Mouse (Mus musculus): ENCODE results near the gene Papolb. TPM values are rescaled to one million over a fixed set of nuclear protein-coding genes. Genes with fewer than 3 reads are reported as not detected.

Papolb gene
- polyA plus RNA-seq, 1 experiment: not detected

GRCm38 (mm10) chr5:142545014-142545795, 15.3 kb upstream of the Papolb start:
- TF ChIP-seq CTCF (IDR thresholded peaks at IDR 0.05; ENCODE audit: extremely low read depth, insufficient read length, insufficient replicate concordance, low read depth, low read length) (no peak), POLR2A (IDR thresholded peaks at IDR 0.05; ENCODE audit: low read depth, low read length) (no peak)
- Histone ChIP-seq H3K27me3 (ENCODE audit: control insufficient read depth, insufficient read depth, low read length) (peaks cover 6% of the 10 kb centered on the region), H3K27ac (ENCODE audit: insufficient read depth, low read depth, low read length) (no peak overlapping the region), H3K4me1 (ENCODE audit: control insufficient read depth, insufficient read depth, insufficient read length, low read length) (0 out of 2 replicates have a peak, but pooled peaks cover under 1% of the 10 kb centered on the region), H3K4me3 (ENCODE audit: low read depth, low read length) (no peak overlapping the region), H3K36me3 (ENCODE audit: control insufficient read depth, insufficient read depth, low read length) (no peaks in the 10 kb centered on the region)
- WGBS: 58% methylated on average over 5 of the region's 5 CpGs

GRCm38 (mm10) chr5:142537286-142537685, 7.4 kb upstream of the Papolb start:
- Histone ChIP-seq H3K4me1 (ENCODE audit: control insufficient read depth, insufficient read depth, insufficient read length, low read length) (no peaks in the 10 kb centered on the region), H3K27me3 (ENCODE audit: control insufficient read depth, insufficient read depth, low read length) (no peaks in the 10 kb centered on the region), H3K36me3 (ENCODE audit: control insufficient read depth, insufficient read depth, low read length) (no peaks in the 10 kb centered on the region), H3K27ac (ENCODE audit: insufficient read depth, low read depth, low read length) (no peak overlapping the region), H3K4me3 (ENCODE audit: low read depth, low read length) (no peak overlapping the region)
- TF ChIP-seq POLR2A (IDR thresholded peaks at IDR 0.05; ENCODE audit: low read depth, low read length): no peak
- TF ChIP-seq CTCF (IDR thresholded peaks at IDR 0.05; ENCODE audit: extremely low read depth, insufficient read length, insufficient replicate concordance, low read depth, low read length): no peak
- 79% methylated on average over 3 of the region's 3 CpGs for whole genome bisulfite sequencing

DNA sequence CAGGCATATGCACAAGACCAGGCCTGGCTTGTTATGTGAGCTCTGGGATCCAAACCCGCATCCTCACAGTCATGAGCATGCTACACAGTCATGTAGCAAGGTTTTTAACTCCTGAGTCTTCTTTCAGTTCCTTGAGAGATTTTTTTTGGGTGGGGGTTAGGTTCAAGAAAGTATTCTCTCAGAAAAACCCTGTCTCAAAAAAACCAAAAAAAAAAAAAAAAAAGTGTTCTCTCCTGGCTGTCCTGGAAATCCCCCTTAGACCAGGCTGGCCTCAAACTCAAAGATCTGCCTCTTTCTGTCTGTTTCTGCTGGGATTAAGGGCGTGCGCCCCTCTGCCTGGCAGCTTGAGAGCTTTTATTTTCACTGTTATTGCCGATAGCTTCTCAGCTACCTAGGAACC, 5.5 kb upstream of the Papolb start:
- Histone ChIP-seq H3K36me3 (ENCODE audit: control insufficient read depth, insufficient read depth, low read length) (no peaks in the 10 kb centered on the region), H3K4me1 (ENCODE audit: control insufficient read depth, insufficient read depth, insufficient read length, low read length) (no peaks in the 10 kb centered on the region), H3K4me3 (ENCODE audit: low read depth, low read length) (no peak overlapping the region), H3K27ac (ENCODE audit: insufficient read depth, low read depth, low read length) (no peak overlapping the region), H3K27me3 (ENCODE audit: control insufficient read depth, insufficient read depth, low read length) (no peaks in the 10 kb centered on the region)
- WGBS: 77% methylated on average over 4 of the region's 4 CpGs
- TF ChIP-seq CTCF (IDR thresholded peaks at IDR 0.05; ENCODE audit: extremely low read depth, insufficient read length, insufficient replicate concordance, low read depth, low read length) (no peak), POLR2A (IDR thresholded peaks at IDR 0.05; ENCODE audit: low read depth, low read length) (no peak)

DNA sequence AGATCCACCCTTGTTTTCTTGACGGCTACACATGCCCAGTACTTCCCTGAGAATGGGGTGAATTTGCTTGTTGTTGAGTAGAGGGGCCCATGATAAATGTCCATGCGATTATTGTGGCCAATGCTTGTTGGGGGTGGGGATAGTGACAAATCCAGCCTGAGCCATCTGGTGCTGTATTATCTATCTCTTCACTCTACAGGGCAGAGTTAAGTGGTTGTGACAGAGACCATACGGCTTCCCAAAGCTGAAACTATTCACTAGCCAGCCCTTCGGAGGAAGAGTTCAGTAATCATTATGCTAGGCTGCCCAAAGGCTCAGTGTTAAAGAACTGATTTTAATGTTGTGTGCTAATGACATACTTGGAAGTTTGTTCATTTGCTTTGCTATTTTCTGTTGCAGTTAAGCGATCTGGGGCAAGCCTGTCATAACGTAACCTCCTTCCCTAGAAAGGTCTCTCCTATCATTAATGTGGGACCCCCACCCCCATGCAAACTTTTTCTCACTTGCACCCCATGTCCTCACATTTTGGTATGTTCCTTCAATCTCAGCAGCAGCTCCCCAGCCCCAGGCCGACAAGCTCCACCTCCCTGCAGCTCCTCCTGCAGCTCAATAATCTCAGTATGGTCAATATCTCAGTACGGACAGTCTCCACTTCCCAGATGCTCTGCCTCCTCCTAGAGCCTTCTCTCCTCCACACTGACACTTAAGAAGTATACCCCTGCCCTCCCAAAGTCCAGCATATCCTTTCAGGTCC, 5.0 kb downstream of the Papolb start:
- Histone ChIP-seq H3K4me3 (ENCODE audit: low read depth, low read length) (no peak overlapping the region), H3K27me3 (ENCODE audit: control insufficient read depth, insufficient read depth, low read length) (peaks cover 8% of the 10 kb centered on the region), H3K27ac (ENCODE audit: insufficient read depth, low read depth, low read length) (no peak overlapping the region), H3K36me3 (ENCODE audit: control insufficient read depth, insufficient read depth, low read length) (no peaks in the 10 kb centered on the region), H3K4me1 (ENCODE audit: control insufficient read depth, insufficient read depth, insufficient read length, low read length) (0 out of 2 replicates have a peak, but pooled peaks cover 2% of the 10 kb centered on the region)
- TF ChIP-seq CTCF (IDR thresholded peaks at IDR 0.05; ENCODE audit: extremely low read depth, insufficient read length, insufficient replicate concordance, low read depth, low read length): no peak
- no peak for TF ChIP-seq POLR2A (IDR thresholded peaks at IDR 0.05; ENCODE audit: low read depth, low read length)
- 70% methylated on average over 8 of the region's 8 CpGs for WGBS

DNA sequence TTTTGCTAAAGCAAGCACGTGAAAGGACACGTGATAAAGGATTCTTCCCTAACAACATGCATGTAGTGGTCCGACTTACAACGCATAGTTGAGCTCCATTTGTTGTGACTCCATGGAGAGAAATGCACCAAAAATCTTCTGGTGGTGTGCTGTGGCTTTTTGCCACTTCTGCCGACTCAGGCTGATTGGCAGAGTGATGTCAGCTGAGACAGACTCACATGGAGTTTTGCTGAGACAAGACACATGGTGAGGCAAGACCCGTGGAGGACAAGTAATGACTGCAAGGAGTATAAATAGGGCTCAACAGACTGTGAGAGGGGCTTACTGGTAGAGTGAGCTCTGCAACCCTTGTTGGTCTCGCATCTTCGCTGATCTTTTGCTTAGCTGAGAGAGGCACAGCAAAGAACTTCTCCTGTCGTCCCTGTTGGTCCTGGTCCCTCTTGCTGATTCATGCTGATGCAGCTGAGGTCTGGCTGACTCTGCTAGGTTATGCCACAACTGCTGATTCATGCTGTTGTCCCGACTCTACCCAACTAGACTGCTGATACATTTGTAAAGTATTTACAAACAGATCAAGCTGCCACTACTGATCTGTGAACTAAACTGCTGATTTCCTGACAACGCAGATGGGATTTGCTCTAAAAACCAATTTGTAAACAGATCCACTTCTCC, 8.5 kb downstream of the Papolb start:
- H3K4me1 ChIP-seq (ENCODE audit: control insufficient read depth, insufficient read depth, insufficient read length, low read length): 0 out of 2 replicates have a peak, but pooled peaks cover 2% of the 10 kb centered on the region
- H3K36me3 ChIP-seq (ENCODE audit: control insufficient read depth, insufficient read depth, low read length): no peaks in the 10 kb centered on the region
- TF ChIP-seq CTCF (IDR thresholded peaks at IDR 0.05; ENCODE audit: extremely low read depth, insufficient read length, insufficient replicate concordance, low read depth, low read length): no peak
- no peak for TF ChIP-seq POLR2A (IDR thresholded peaks at IDR 0.05; ENCODE audit: low read depth, low read length)
- H3K27me3 ChIP-seq (ENCODE audit: control insufficient read depth, insufficient read depth, low read length): no peaks in the 10 kb centered on the region; the same call in 1 of the 2 replicates
- H3K4me3 ChIP-seq (ENCODE audit: low read depth, low read length): no peak overlapping the region
- H3K27ac ChIP-seq (ENCODE audit: insufficient read depth, low read depth, low read length): no peak overlapping the region
- WGBS: 74% methylated on average over 11 of the region's 11 CpGs

DNA sequence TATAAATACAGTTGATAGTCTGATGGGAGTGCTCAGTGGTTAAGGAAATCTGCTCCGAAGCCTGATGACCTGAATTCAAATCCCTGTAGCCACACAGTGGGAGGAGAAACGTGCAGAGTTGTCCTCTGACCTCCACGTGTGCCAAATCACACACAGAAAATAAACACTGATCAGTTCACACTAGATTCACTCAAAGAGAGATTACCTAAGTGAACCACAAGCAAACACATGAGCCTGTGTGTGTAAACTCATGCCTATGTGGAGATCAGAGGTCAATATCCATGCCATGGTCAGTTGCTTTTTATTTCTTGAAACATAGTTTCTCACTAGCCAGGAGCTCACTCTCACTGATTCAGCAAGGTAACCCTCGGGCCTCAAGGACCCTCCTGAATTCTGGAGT, 9.5 kb downstream of the Papolb start:
- no peaks in the 10 kb centered on the region for H3K36me3 ChIP-seq (ENCODE audit: control insufficient read depth, insufficient read depth, low read length)
- 64% methylated on average over 4 of the region's 4 CpGs for WGBS
- no peak overlapping the region for H3K27ac ChIP-seq (ENCODE audit: insufficient read depth, low read depth, low read length)
- H3K4me1 ChIP-seq (ENCODE audit: control insufficient read depth, insufficient read depth, insufficient read length, low read length): 0 out of 2 replicates have a peak, but pooled peaks cover 2% of the 10 kb centered on the region
- TF ChIP-seq CTCF (IDR thresholded peaks at IDR 0.05; ENCODE audit: extremely low read depth, insufficient read length, insufficient replicate concordance, low read depth, low read length) (no peak), POLR2A (IDR thresholded peaks at IDR 0.05; ENCODE audit: low read depth, low read length) (no peak)
- H3K4me3 ChIP-seq (ENCODE audit: low read depth, low read length): no peak overlapping the region
- no peaks in the 10 kb centered on the region; the same call in 1 of the 2 replicates for H3K27me3 ChIP-seq (ENCODE audit: control insufficient read depth, insufficient read depth, low read length)
